Mouse (Mus musculus) G1E (cell line): ENCODE measurements around the gene Gne. TPM values are rescaled to one million over a fixed set of nuclear protein-coding genes. Genes with fewer than 3 reads are reported as not detected.

Experiments
- ATAC-seq: 2 replicates; pipeline ENCODE4 v1.8.0; 2016; ENCODE audit warnings: mild to moderate bottlenecking; ENCODE audit not compliant: insufficient number of reproducible peaks, poor library complexity, low FRiP score, severe bottlenecking; ENCODE audit errors: extremely low read depth
- DNase-seq: peaks from one replicate; pipeline ENCODE4 v3.0.0; 2012; ENCODE audit warnings: low spot score
- H3K27me3 ChIP-seq: 2 replicates; pipeline ENCODE4 v1.6.1; 2012; ENCODE audit warnings: mild to moderate bottlenecking, low read length, inconsistent platforms; ENCODE audit not compliant: insufficient read depth
- H3K36me3 ChIP-seq: replicated peaks from 2 replicates; pipeline ENCODE3; 2012; ENCODE audit warnings: mild to moderate bottlenecking, inconsistent platforms
- H3K4me1 ChIP-seq: 2 replicates; pipeline ENCODE4 v1.6.1; 2012; ENCODE audit warnings: low read depth, low read length, inconsistent platforms, mixed read lengths; ENCODE audit not compliant: insufficient read depth
- H3K4me3 ChIP-seq: 2 replicates; pipeline ENCODE4 v1.5.1; 2012; ENCODE audit warnings: low read depth, mild to moderate bottlenecking, inconsistent platforms, low read length, moderate library complexity, mixed read lengths
- H3K9me3 ChIP-seq: replicated peaks from 2 replicates; pipeline ENCODE4 v1.6.1; 2012; ENCODE audit warnings: inconsistent platforms
- CTCF ChIP-seq: IDR thresholded peaks from 2 replicates; pipeline ENCODE4 v1.5.1; 2012; ENCODE audit warnings: low read depth, low read length, inconsistent platforms, mixed read lengths
- GATA1 ChIP-seq: IDR thresholded peaks from 2 replicates; pipeline ENCODE4 v1.6.1; 2012; ENCODE audit warnings: borderline replicate concordance, low read length, inconsistent platforms, mixed read lengths
- GATA2 ChIP-seq: IDR thresholded peaks from 2 replicates; pipeline ENCODE4 v1.6.1; 2012; ENCODE audit warnings: low read depth, low read length, inconsistent platforms, borderline replicate concordance
- POLR2AphosphoS5 ChIP-seq: IDR thresholded peaks from 2 replicates; pipeline ENCODE4 v1.6.1; 2012; ENCODE audit warnings: low read depth, low read length, inconsistent platforms; ENCODE audit not compliant: insufficient replicate concordance
- TAL1 ChIP-seq: conservative IDR thresholded peaks from 2 replicates; pipeline ENCODE4 v1.6.1; 2012; ENCODE audit warnings: low read depth, low read length, inconsistent platforms, mixed read lengths
- polyA plus RNA-seq: library from polyadenylated mRNA; stranded (reverse); fragments of >175 nt; gene quantifications from 2 replicates; pipeline ENCODE4 v1.2.3, GENCODE M21; 2012
- total RNA-seq, 2 experiments: library from RNA; stranded (forward) in 1 of 2; stranded (reverse) in 1 of 2; fragments of 200-1000 nt in 1 of 2; fragments of >200 nt in 1 of 2; fragmentation: Nextera tagmentation in 1 of 2; gene quantifications; 2 replicates each; pipeline ENCODE4 v1.2.3; 2014 to 2017

Gene Gne
- total and polyA plus RNA-seq, 3 experiments, result 18.1 to 41.5 (median 35.3) TPM

DNA sequence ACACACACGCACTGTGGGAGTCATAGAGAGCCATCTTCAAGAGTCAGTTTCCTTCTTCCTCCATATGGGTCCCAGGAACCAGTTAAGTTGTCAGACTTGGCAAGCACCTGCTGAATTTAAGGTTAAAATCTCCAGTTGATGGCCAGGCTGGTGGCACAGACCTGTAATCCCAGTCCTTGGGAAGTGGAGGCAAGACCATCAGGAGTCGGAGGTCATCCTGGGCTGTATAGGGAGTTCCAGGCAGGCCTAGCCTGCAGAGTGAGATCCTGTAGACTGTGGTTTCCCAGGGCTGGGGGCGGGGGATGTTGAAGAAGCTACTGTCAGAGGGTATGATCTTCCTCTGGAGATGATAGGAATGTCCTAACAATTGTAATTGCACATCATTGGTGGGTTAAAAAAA is 95.0 kb downstream of the Gne start:
- H3K27me3 ChIP-seq, result peaks cover 30% of the 10 kb centered on the region
- H3K36me3 ChIP-seq, result no peaks in the 10 kb centered on the region
- H3K4me3 ChIP-seq, result no peak overlapping the region
- H3K4me1 ChIP-seq, result peaks cover 5% of the 10 kb centered on the region
- DNase-seq (no peak), ATAC-seq (no peak)
- no peak for TF ChIP-seq CTCF
- TF ChIP-seq GATA1, result no peak
- TF ChIP-seq POLR2AphosphoS5, result no peak
- no peak for TF ChIP-seq TAL1
- no peak for TF ChIP-seq GATA2
- H3K9me3 ChIP-seq, result no peaks in the 10 kb centered on the region

- no peak overlapping the region for H3K4me3 ChIP-seq
- ATAC-seq, result no peak
- no peak for DNase-seq
- TF ChIP-seq CTCF (no peak), GATA1 (no peak)
- H3K36me3 ChIP-seq, result peaks cover 15% of the 10 kb centered on the region
- H3K4me1 ChIP-seq, result peaks cover 19% of the 10 kb centered on the region
- H3K27me3 ChIP-seq, result peaks cover 30% of the 10 kb centered on the region
- H3K9me3 ChIP-seq, result no peaks in the 10 kb centered on the region
Observed at GRCm38 (mm10) chr4:43984326-43984725, 99.7 kb downstream of the Gne start.

Other genes with a start within 250 kb of the Gne start
- gene Olfr157, start 244.0 kb downstream of the Gne start, total RNA-seq (2014; fragmentation: Nextera tagmentation), result not detected in 2 replicates
- gene Olfr157, start 244.0 kb downstream of the Gne start, total RNA-seq (2017), result 0.06 and 0.11 TPM in 2 replicates
- not detected in 2 replicates for gene Olfr157, start 244.0 kb downstream of the Gne start, polyA plus RNA-seq
- gene Olfr155, start 232.6 kb downstream of the Gne start, total RNA-seq (2014; fragmentation: Nextera tagmentation), result not detected in 2 replicates
- gene Olfr155, start 232.6 kb downstream of the Gne start, total RNA-seq (2017), result 0.16 TPM in 1 of 2 replicates, not detected in the other
- gene Olfr155, start 232.6 kb downstream of the Gne start, polyA plus RNA-seq, result not detected in 2 replicates
- gene Reck, start 208.6 kb downstream of the Gne start, total RNA-seq (2014; fragmentation: Nextera tagmentation), result not detected in 2 replicates
- gene Reck, start 208.6 kb downstream of the Gne start, total RNA-seq (2017), result 0.06 and 0.71 TPM in 2 replicates
- 0.02 TPM in 1 of 2 replicates, not detected in the other for gene Reck, start 208.6 kb downstream of the Gne start, polyA plus RNA-seq
- 48.9 and 58.3 TPM in 2 replicates for gene Glipr2, start 126.8 kb downstream of the Gne start, total RNA-seq (2014; fragmentation: Nextera tagmentation)
- gene Glipr2, start 126.8 kb downstream of the Gne start, total RNA-seq (2017), result 73.9 and 77.9 TPM in 2 replicates
- 47.0 and 50.6 TPM in 2 replicates for gene Glipr2, start 126.8 kb downstream of the Gne start, polyA plus RNA-seq
- not detected in 2 replicates for gene Ccin, start 100.7 kb downstream of the Gne start, total RNA-seq (2014; fragmentation: Nextera tagmentation)
- not detected in 2 replicates for gene Ccin, start 100.7 kb downstream of the Gne start, total RNA-seq (2017)
- gene Ccin, start 100.7 kb downstream of the Gne start, polyA plus RNA-seq, result not detected in 2 replicates
- gene Clta, start 79.7 kb downstream of the Gne start, total RNA-seq (2014; fragmentation: Nextera tagmentation), result 108 and 132 TPM in 2 replicates
- 483 and 581 TPM in 2 replicates for gene Clta, start 79.7 kb downstream of the Gne start, total RNA-seq (2017)
- gene Clta, start 79.7 kb downstream of the Gne start, polyA plus RNA-seq, result 437 and 460 TPM in 2 replicates
- 95.1 and 103 TPM in 2 replicates for gene Rnf38, start 149.6 kb upstream of the Gne start, total RNA-seq (2014; fragmentation: Nextera tagmentation)
- 20.8 and 22.9 TPM in 2 replicates for gene Rnf38, start 149.6 kb upstream of the Gne start, total RNA-seq (2017)
- 20.0 and 20.6 TPM in 2 replicates for gene Rnf38, start 149.6 kb upstream of the Gne start, polyA plus RNA-seq
- gene Melk, start 216.7 kb upstream of the Gne start, total RNA-seq (2014; fragmentation: Nextera tagmentation), result 25.9 and 27.4 TPM in 2 replicates
- gene Melk, start 216.7 kb upstream of the Gne start, total RNA-seq (2017), result 28.8 and 29.3 TPM in 2 replicates
- 0.90 and 1.5 TPM in 2 replicates for gene Melk, start 216.7 kb upstream of the Gne start, polyA plus RNA-seq